Mouse (Mus musculus): ENCODE measurements around the gene Rtn4r.
A peak's percentile ranks its signal among the peaks of the same experiment; 100 is the strongest.

Gene Rtn4r

GRCm38 (mm10) chr16:18124626-18125025, 2.8 kb upstream of the Rtn4r start:
- DNase-seq (ENCODE audit: low spot score in 2 of 2), result no peak

- no peak for DNase-seq (ENCODE audit: low spot score in 2 of 2)
These were observed 2.3 kb upstream of the Rtn4r start for GRCm38 (mm10) chr16:18125131-18125530.

GRCm38 (mm10) chr16:18126211-18126610, 1.2 kb upstream of the Rtn4r start:
- no peak for DNase-seq (ENCODE audit: low spot score in 2 of 2)

- no peak for DNase-seq (ENCODE audit: low spot score in 2 of 2)
These were observed 575 bp downstream of the Rtn4r start for GRCm38 (mm10) chr16:18127871-18128563.

GRCm38 (mm10) chr16:18128564-18128935, 1.1 kb downstream of the Rtn4r start:
- DNase-seq (ENCODE audit: low spot score in 2 of 2), result no peak

GRCm38 (mm10) chr16:18129413-18129812, 2.0 kb downstream of the Rtn4r start:
- no peak for DNase-seq (ENCODE audit: low spot score in 2 of 2)

GRCm38 (mm10) chr16:18130288-18130687, 2.8 kb downstream of the Rtn4r start:
- no peak for DNase-seq (ENCODE audit: low spot score in 2 of 2)

GRCm38 (mm10) chr16:18130705-18131104, 3.3 kb downstream of the Rtn4r start:
- no peak for DNase-seq (ENCODE audit: low spot score in 2 of 2)

- no peak for DNase-seq (ENCODE audit: low spot score in 2 of 2)
These were observed 4.0 kb downstream of the Rtn4r start for GRCm38 (mm10) chr16:18131245-18131939.

- no peak for DNase-seq (ENCODE audit: low spot score in 2 of 2)
These were observed 4.6 kb downstream of the Rtn4r start for GRCm38 (mm10) chr16:18132026-18132425.

- no peak for DNase-seq (ENCODE audit: low spot score in 2 of 2)
These were observed 5.1 kb downstream of the Rtn4r start for GRCm38 (mm10) chr16:18132575-18132974.

- no peak for DNase-seq (ENCODE audit: low spot score in 2 of 2)
These were observed 5.9 kb downstream of the Rtn4r start for GRCm38 (mm10) chr16:18133133-18133920.

- DNase-seq (ENCODE audit: low spot score in 2 of 2), result no peak
These were observed 7.8 kb downstream of the Rtn4r start for GRCm38 (mm10) chr16:18135196-18135595.

- DNase-seq (ENCODE audit: low spot score in 2 of 2), result no peak
These were observed 8.6 kb downstream of the Rtn4r start for GRCm38 (mm10) chr16:18136015-18136414.

GRCm38 (mm10) chr16:18144201-18144600, 16.8 kb downstream of the Rtn4r start:
- no peak for DNase-seq (ENCODE audit: low spot score in 2 of 2)

GRCm38 (mm10) chr16:18145341-18145867, 18.0 kb downstream of the Rtn4r start:
- no peak for DNase-seq (ENCODE audit: low spot score in 2 of 2)

- no peak for DNase-seq (ENCODE audit: low spot score in 2 of 2)
These were observed 20.9 kb downstream of the Rtn4r start for GRCm38 (mm10) chr16:18148208-18148876.

GRCm38 (mm10) chr16:18149205-18149604, 21.8 kb downstream of the Rtn4r start:
- no peak for DNase-seq (ENCODE audit: low spot score in 2 of 2)

GRCm38 (mm10) chr16:18152189-18152588, 24.7 kb downstream of the Rtn4r start:
- DNase-seq (ENCODE audit: low spot score in 2 of 2), result no peak

- no peak for DNase-seq (ENCODE audit: low spot score in 2 of 2)
These were observed 25.5 kb downstream of the Rtn4r start for GRCm38 (mm10) chr16:18152769-18153445.

GRCm38 (mm10) chr16:18154521-18155171, 27.2 kb downstream of the Rtn4r start:
- DNase-seq (ENCODE audit: low spot score in 2 of 2), result peak; percentile 78 to 79
